Mouse (Mus musculus) liver, embryonic 14.5 days (tissue): Measurements from ENCODE around the gene Dlx4.

Experiments used
- CTCF ChIP-seq: IDR thresholded peaks from 2 replicates; pipeline ENCODE4 v1.5.1; 2016; ENCODE audit warnings: antibody characterized with exemption, low read depth, control low read depth
- EP300 ChIP-seq: IDR thresholded peaks from 2 replicates; pipeline ENCODE4 v1.6.1; 2016; ENCODE audit warnings: antibody characterized with exemption, low read depth

GRCm38 (mm10) chr11:95179311-95179710 lies 33.2 kb upstream of the Dlx4 start:
- no peak for TF ChIP-seq EP300
- TF ChIP-seq CTCF = no peak
